Mouse (Mus musculus): ENCODE data around the gene Prmt2. TPM values are rescaled to one million over a fixed set of nuclear protein-coding genes. Genes with fewer than 3 reads are reported as not detected.

Prmt2 gene
- polyA plus RNA-seq, 1 experiment from 2014 or later, result 364 TPM

DNA sequence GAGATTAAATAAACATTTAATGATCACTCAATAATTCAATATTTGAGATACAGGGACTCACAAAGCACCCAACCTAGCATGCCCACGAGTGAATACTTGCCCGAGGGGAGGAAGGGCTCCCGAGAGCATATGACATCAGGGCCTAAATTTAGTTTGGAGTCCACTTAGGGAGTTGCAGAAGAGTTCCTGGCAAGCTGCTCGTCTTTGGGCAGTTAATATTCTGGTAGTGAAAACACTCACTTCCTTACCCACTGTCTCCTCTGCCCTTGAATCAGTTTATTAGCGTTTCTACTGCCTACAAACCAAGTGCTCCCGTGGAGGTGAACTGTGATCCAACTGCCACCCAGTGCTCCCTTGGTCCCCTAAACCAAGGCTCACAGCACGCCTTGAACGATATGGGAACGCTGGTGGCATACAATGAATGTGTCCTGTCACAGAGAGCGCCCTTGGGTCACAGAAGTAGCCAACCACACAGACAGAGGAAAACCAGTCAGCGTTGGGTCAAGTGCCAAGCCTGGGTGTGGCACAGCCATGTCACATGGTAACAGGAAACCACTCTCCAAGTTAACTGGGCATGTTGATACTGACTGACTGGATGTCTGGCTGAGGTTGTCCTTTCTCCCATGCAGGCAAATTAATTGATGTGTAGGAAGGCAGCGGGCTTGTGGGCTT lies 20.2 kb upstream of the Prmt2 start:
- H3K9me3 ChIP-seq (ENCODE audit: control insufficient read depth, low read length), result no peaks in the 10 kb centered on the region
- no peaks in the 10 kb centered on the region for H3K36me3 ChIP-seq (ENCODE audit: control insufficient read depth, insufficient read depth, low read length)
- no peak overlapping the region for H3K4me3 ChIP-seq (ENCODE audit: low read length)
- H3K4me1 ChIP-seq (ENCODE audit: control insufficient read depth, insufficient read depth, low read depth, low read length), result peaks cover 5% of the 10 kb centered on the region
- ATAC-seq, result no peak
- WGBS, result 86% methylated on average over 12 of the region's 12 CpGs
- H3K4me2 ChIP-seq (ENCODE audit: low read length), result no peak overlapping the region
- no peak overlapping the region for H3K9ac ChIP-seq (ENCODE audit: low read depth, low read length)
- H3K27ac ChIP-seq (ENCODE audit: low read depth, low read length), result no peak overlapping the region
- H3K27me3 ChIP-seq (replicated peaks; ENCODE audit: control insufficient read depth, insufficient read depth, low read length), result no peaks in the 10 kb centered on the region

DNA sequence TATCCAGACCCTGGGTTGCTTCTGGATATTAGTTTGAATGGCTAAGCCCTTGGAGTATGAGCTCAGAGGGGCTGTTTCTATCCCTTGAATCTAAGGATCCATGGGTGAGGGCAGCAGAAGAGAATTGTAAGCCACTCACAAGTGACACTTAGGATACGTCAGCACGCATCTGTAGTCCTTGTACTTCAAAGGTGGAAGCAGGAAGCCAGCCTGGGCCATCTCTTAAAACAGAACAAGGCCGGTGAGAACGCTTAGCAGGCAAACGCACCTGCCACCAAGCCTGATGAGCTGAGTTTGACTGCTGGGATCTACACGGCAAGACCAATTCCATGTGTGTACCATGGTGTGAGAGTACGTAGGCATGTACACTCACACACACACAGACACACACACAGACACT lies 19.6 kb upstream of the Prmt2 start:
- Histone ChIP-seq H3K27me3 (replicated peaks; ENCODE audit: control insufficient read depth, insufficient read depth, low read length) (no peaks in the 10 kb centered on the region), H3K27ac (ENCODE audit: low read depth, low read length) (no peak overlapping the region), H3K36me3 (ENCODE audit: control insufficient read depth, insufficient read depth, low read length) (no peaks in the 10 kb centered on the region), H3K9me3 (ENCODE audit: control insufficient read depth, low read length) (no peaks in the 10 kb centered on the region), H3K4me3 (ENCODE audit: low read length) (no peak overlapping the region), H3K4me1 (ENCODE audit: control insufficient read depth, insufficient read depth, low read depth, low read length) (peaks cover 5% of the 10 kb centered on the region), H3K4me2 (ENCODE audit: low read length) (no peak overlapping the region), H3K9ac (ENCODE audit: low read depth, low read length) (no peak overlapping the region)
- ATAC-seq, result no peak
- 95% methylated on average over 7 of the region's 7 CpGs for WGBS

DNA sequence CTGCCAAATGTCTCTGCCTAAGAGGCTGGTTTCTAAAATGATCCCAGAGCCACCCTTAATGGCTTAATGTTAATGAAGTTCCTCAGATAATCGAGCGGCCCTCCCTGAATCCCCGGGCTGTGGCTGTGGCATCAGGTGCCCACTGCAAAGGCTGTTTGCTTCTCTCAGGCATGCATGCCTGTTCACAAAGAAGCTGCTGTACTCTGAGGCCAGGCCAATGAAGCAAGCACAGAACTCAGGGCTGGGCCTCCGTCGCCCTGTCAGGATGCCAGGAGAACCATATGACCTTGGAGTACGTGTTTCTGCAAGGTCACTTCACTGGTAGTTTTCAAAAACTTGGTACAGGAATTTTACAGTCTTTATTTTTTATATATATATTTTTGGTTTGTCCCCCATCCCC lies 18.0 kb upstream of the Prmt2 start:
- peaks cover 5% of the 10 kb centered on the region for H3K4me1 ChIP-seq (ENCODE audit: control insufficient read depth, insufficient read depth, low read depth, low read length)
- 54% methylated on average over 6 of the region's 6 CpGs for WGBS
- no peaks in the 10 kb centered on the region for H3K27me3 ChIP-seq (replicated peaks; ENCODE audit: control insufficient read depth, insufficient read depth, low read length)
- H3K36me3 ChIP-seq (ENCODE audit: control insufficient read depth, insufficient read depth, low read length), result no peaks in the 10 kb centered on the region
- no peak overlapping the region for H3K27ac ChIP-seq (ENCODE audit: low read depth, low read length)
- no peaks in the 10 kb centered on the region for H3K9me3 ChIP-seq (ENCODE audit: control insufficient read depth, low read length)
- no peak overlapping the region for H3K4me2 ChIP-seq (ENCODE audit: low read length)
- H3K9ac ChIP-seq (ENCODE audit: low read depth, low read length), result no peak overlapping the region
- ATAC-seq, result no peak
- no peak overlapping the region for H3K4me3 ChIP-seq (ENCODE audit: low read length)

DNA sequence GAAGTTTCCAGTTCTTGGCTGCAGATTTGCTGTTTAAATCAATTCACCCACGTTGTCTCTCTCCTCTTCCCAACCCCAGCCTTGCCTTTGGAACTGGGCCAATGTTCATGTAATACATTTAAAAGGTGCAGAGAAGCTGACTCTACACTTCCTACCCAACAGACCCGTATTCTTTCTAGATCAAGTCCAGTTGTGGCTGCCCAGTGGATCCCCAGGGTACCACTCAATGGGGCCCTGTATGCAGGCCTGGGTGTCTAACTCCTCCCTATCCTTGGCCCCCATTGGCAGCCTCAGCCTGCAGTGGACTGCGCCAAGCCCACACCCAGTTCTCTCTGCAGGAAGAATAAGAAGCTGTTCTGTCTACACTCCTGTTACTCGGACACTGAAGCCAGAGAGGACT lies 15.9 kb upstream of the Prmt2 start, which contains the start of gene S100b:
TSS of gene S100b (plus strand) at position 318 of the 400 bp plus-strand sequence.
- Histone ChIP-seq H3K27ac (ENCODE audit: low read depth, low read length) (peak within 1 kb of the TSS; percentile 32), H3K4me2 (ENCODE audit: low read length) (no peak within 1 kb of the TSS), H3K27me3 (replicated peaks; ENCODE audit: control insufficient read depth, insufficient read depth, low read length) (no peaks in the 10 kb centered on the region), H3K36me3 (ENCODE audit: control insufficient read depth, insufficient read depth, low read length) (no peaks in the 10 kb centered on the region), H3K4me3 (ENCODE audit: low read length) (no peak within 1 kb of the TSS), H3K4me1 (ENCODE audit: control insufficient read depth, insufficient read depth, low read depth, low read length) (peaks cover 6% of the 10 kb centered on the region), H3K9me3 (ENCODE audit: control insufficient read depth, low read length) (no peaks in the 10 kb centered on the region), H3K9ac (ENCODE audit: low read depth, low read length) (no peak within 1 kb of the TSS)
- ATAC-seq, result peak; percentile 79
- 41% methylated on average over 4 of the region's 4 CpGs for WGBS

DNA sequence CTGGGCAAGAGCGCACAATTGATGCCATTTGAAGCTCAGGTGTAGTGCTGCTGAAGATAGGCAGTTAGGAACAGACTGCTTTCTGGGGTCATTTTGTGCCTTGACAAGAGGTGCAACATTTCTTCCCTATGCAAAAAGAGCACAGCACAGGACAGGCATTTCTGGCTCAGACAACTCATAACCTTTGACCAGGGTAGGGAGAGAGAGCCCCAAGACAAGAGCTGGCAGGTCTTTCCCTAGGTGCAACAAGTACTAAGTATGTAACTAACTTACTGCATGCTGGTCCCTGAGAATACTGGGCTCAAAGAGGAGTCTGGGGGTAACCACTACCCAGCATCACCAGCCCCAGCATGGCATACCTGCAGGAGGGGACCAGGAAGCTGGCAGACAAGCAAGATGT lies 15.4 kb upstream of the Prmt2 start:
- H3K4me2 ChIP-seq (ENCODE audit: low read length), result no peak overlapping the region
- 100% methylated on average over 1 of the region's 1 CpGs for WGBS

DNA sequence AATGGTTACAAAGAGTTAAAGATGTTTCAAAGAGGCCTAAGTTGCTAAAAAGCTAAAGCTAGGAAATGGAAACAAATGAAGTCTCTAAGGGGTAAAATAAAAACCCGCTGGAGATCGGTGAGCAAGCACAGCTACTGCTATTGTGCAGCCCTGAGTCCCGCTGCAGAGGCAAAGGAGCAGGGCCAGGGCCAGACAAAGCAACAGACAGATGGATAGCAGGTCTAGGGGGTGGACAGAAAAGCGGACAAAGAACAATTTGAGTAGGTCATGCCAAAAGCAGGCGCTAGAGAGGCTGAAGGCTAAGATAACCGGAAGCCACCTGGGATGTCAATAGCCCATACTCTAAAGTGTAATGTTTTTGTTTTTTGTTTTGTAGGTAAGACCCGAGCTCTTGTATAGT lies 13.2 kb upstream of the Prmt2 start:
- H3K27ac ChIP-seq (ENCODE audit: low read depth, low read length), result no peak overlapping the region
- H3K9me3 ChIP-seq (ENCODE audit: control insufficient read depth, low read length), result no peaks in the 10 kb centered on the region
- H3K4me3 ChIP-seq (ENCODE audit: low read length), result no peak overlapping the region
- no peak overlapping the region for H3K9ac ChIP-seq (ENCODE audit: low read depth, low read length)
- WGBS, result 57% methylated on average over 7 of the region's 7 CpGs
- no peak for ATAC-seq
- no peak overlapping the region for H3K4me2 ChIP-seq (ENCODE audit: low read length)
- peaks cover 8% of the 10 kb centered on the region for H3K4me1 ChIP-seq (ENCODE audit: control insufficient read depth, insufficient read depth, low read depth, low read length)
- H3K27me3 ChIP-seq (replicated peaks; ENCODE audit: control insufficient read depth, insufficient read depth, low read length), result no peaks in the 10 kb centered on the region
- H3K36me3 ChIP-seq (ENCODE audit: control insufficient read depth, insufficient read depth, low read length), result no peaks in the 10 kb centered on the region

More for the DNA sequence above, 15.4 kb upstream of the Prmt2 start:
- H3K9ac ChIP-seq (ENCODE audit: low read depth, low read length), result no peak overlapping the region
- H3K27ac ChIP-seq (ENCODE audit: low read depth, low read length), result peak overlapping the region; percentile 32; the same call in 1 of the 2 replicates
- H3K27me3 ChIP-seq (replicated peaks; ENCODE audit: control insufficient read depth, insufficient read depth, low read length), result no peaks in the 10 kb centered on the region
- H3K4me3 ChIP-seq (ENCODE audit: low read length), result no peak overlapping the region
- peaks cover 8% of the 10 kb centered on the region for H3K4me1 ChIP-seq (ENCODE audit: control insufficient read depth, insufficient read depth, low read depth, low read length)
- no peak for ATAC-seq
- no peaks in the 10 kb centered on the region for H3K36me3 ChIP-seq (ENCODE audit: control insufficient read depth, insufficient read depth, low read length)
- H3K9me3 ChIP-seq (ENCODE audit: control insufficient read depth, low read length), result no peaks in the 10 kb centered on the region

DNA sequence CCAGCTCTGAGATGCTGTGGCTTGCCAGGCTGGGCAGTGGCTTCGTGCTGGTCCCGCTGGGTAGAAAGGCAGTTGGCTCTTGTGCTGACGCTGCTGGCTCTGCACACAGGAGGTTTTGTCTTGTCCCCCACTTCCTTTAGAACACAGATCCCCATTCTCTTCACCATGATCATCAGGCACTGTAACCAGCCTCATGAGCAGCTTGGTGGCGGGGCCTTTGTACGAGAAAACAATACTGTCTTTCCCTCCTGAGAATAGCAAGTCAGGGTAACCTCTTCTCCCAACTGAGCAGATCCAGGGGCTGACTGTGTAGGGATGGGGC lies 10.9 kb upstream of the Prmt2 start:
- Histone ChIP-seq H3K27ac (ENCODE audit: low read depth, low read length) (no peak overlapping the region), H3K27me3 (replicated peaks; ENCODE audit: control insufficient read depth, insufficient read depth, low read length) (no peaks in the 10 kb centered on the region), H3K4me3 (ENCODE audit: low read length) (no peak overlapping the region), H3K4me2 (ENCODE audit: low read length) (no peak overlapping the region), H3K9me3 (ENCODE audit: control insufficient read depth, low read length) (no peaks in the 10 kb centered on the region), H3K36me3 (ENCODE audit: control insufficient read depth, insufficient read depth, low read length) (no peaks in the 10 kb centered on the region), H3K9ac (ENCODE audit: low read depth, low read length) (no peak overlapping the region), H3K4me1 (ENCODE audit: control insufficient read depth, insufficient read depth, low read depth, low read length) (peaks cover 8% of the 10 kb centered on the region)
- WGBS, result 48% methylated on average over 5 of the region's 5 CpGs
- no peak for ATAC-seq

DNA sequence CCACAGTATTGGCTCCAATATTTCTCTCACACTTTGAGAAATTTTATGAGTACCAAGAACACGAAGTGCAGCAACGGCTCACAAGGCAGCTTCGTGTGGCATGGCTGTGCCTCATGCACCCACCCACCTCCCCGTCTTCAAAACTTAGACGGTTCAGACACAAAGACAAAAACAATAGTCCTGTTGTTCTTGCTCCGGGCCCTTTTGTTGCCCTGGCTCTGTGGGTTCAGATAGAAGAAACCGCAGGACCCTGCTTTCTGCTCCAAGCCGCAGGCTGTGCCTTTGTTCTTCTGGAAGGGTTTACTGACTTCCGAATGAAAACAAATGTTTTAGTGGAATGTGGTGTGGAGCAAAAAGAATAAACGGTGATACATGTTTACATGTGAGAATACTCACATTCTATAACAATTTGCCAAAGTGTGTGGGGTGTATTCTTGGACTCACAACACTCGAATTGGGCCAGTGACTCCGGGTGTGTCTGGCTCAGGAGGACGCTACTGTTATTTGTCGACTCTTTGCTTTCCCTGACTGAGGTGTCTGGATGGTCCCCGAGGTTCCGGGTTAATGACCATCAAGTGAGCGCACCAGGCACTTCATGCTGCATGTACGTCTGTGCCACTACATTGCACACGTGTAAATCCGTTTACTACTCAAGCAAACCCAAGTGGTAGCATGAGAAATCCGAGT lies 10.4 kb upstream of the Prmt2 start:
- Histone ChIP-seq H3K4me2 (ENCODE audit: low read length) (no peak overlapping the region), H3K27ac (ENCODE audit: low read depth, low read length) (no peak overlapping the region), H3K9ac (ENCODE audit: low read depth, low read length) (no peak overlapping the region), H3K9me3 (ENCODE audit: control insufficient read depth, low read length) (no peaks in the 10 kb centered on the region), H3K4me1 (ENCODE audit: control insufficient read depth, insufficient read depth, low read depth, low read length) (peaks cover 3% of the 10 kb centered on the region), H3K36me3 (ENCODE audit: control insufficient read depth, insufficient read depth, low read length) (no peaks in the 10 kb centered on the region), H3K27me3 (replicated peaks; ENCODE audit: control insufficient read depth, insufficient read depth, low read length) (no peaks in the 10 kb centered on the region), H3K4me3 (ENCODE audit: low read length) (no peak overlapping the region)
- 27% methylated on average over 21 of the region's 21 CpGs for WGBS
- ATAC-seq, result no peak

DNA sequence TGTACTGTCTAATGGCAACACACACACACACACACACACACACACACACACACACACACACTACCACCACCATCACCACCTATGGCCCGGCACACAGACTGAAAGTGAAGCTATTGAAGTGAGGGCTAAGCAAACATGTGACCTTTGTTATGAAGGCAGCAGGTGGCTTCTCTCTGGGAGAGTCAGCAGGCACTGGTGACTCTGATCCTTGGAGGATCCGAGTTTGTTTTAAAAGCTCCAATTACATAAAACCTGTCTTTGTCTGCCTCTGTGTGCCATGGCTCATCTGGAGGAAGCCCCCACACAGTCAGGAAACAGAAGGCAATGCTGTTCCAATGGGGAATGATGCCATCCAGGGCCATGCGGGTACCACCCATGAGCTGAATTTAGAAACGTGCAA lies 8.9 kb upstream of the Prmt2 start:
- WGBS, result 57% methylated on average over 4 of the region's 4 CpGs
- Histone ChIP-seq H3K4me1 (ENCODE audit: control insufficient read depth, insufficient read depth, low read depth, low read length) (0 out of 2 replicates have a peak, but pooled peaks cover 3% of the 10 kb centered on the region), H3K4me2 (ENCODE audit: low read length) (no peak overlapping the region), H3K27ac (ENCODE audit: low read depth, low read length) (no peak overlapping the region), H3K4me3 (ENCODE audit: low read length) (no peak overlapping the region), H3K9ac (ENCODE audit: low read depth, low read length) (no peak overlapping the region), H3K27me3 (replicated peaks; ENCODE audit: control insufficient read depth, insufficient read depth, low read length) (no peaks in the 10 kb centered on the region), H3K9me3 (ENCODE audit: control insufficient read depth, low read length) (no peaks in the 10 kb centered on the region), H3K36me3 (ENCODE audit: control insufficient read depth, insufficient read depth, low read length) (no peaks in the 10 kb centered on the region)
- 0 out of 2 replicates have a peak, but pooled peaks have one; percentile 13 for ATAC-seq
